Mouse (Mus musculus) liver, postnatal 0 days (tissue): ENCODE measurements around the gene Slco1c1. TPM values are rescaled to one million over a fixed set of nuclear protein-coding genes. Genes with fewer than 3 reads are reported as not detected.

Experiments used
- ATAC-seq: fragments of 200-750 bp; cut with Nextera tagmentation; 2 replicates; pipeline ENCODE4 v1.8.0; 2017; ENCODE audit warnings: mild to moderate bottlenecking, moderate library complexity
- DNase-seq: peaks from one replicate; pipeline ENCODE4 v3.0.0-alpha.2; 2016
- H3K27ac ChIP-seq: fragments of 300-500 bp; sonication (generic); 2 replicates; pipeline ENCODE4 v1.5.1; 2014; ENCODE audit warnings: antibody characterized with exemption, moderate library complexity, mild to moderate bottlenecking, low read depth
- H3K27me3 ChIP-seq: fragments of 300-500 bp; sonication (generic); 2 replicates; pipeline ENCODE4 v1.6.1; 2014; ENCODE audit warnings: low read length, control low read depth, mixed read lengths; ENCODE audit not compliant: insufficient read depth
- H3K36me3 ChIP-seq: fragments of 300-500 bp; sonication (generic); replicated peaks from 2 replicates; pipeline ENCODE4 v1.6.1; 2014; ENCODE audit warnings: mild to moderate bottlenecking, control low read depth, low read length, moderate library complexity, mixed read lengths; ENCODE audit not compliant: insufficient read depth
- H3K4me1 ChIP-seq: fragments of 300-500 bp; sonication (generic); 2 replicates; pipeline ENCODE4 v1.6.1; 2014; ENCODE audit warnings: antibody characterized with exemption, mild to moderate bottlenecking, control low read depth; ENCODE audit not compliant: insufficient read depth
- H3K4me2 ChIP-seq: fragments of 300-500 bp; sonication (generic); 2 replicates; pipeline ENCODE4 v1.6.1; 2014; ENCODE audit warnings: low read depth, mild to moderate bottlenecking, low read length, moderate library complexity, mixed read lengths
- H3K4me3 ChIP-seq: fragments of 300-500 bp; sonication (generic); 2 replicates; pipeline ENCODE4 v1.5.1; 2014; ENCODE audit warnings: low read depth, low read length
- H3K9ac ChIP-seq: fragments of 300-500 bp; sonication (generic); replicated peaks from 2 replicates; pipeline ENCODE4 v1.6.1; 2014; ENCODE audit warnings: mild to moderate bottlenecking, moderate library complexity
- H3K9me3 ChIP-seq: fragments of 300-500 bp; sonication (generic); 2 replicates; pipeline ENCODE4 v1.6.1; 2016; ENCODE audit warnings: mild to moderate bottlenecking, control low read depth, low read length, mixed read lengths
- CTCF ChIP-seq: sonication (generic); IDR thresholded peaks from 2 replicates; pipeline ENCODE4 v1.5.1; 2016; ENCODE audit warnings: antibody characterized with exemption, low read depth
- EP300 ChIP-seq: IDR thresholded peaks from 2 replicates; pipeline ENCODE4 v1.6.1; 2016; ENCODE audit warnings: antibody characterized with exemption, low read depth, mild to moderate bottlenecking
- WGBS: fragments of 180-500 bp; shearing (Covaris S2); extraction: QIAGEN DNeasy Blood & Tissue Kit; methylation state at CpG from one replicate; pipeline ENCODE4 v1.1.7; 2014; ENCODE audit not compliant: insufficient replicate concordance; 5-methylcytosine and 5-hydroxymethylcytosine counted together
- polyA plus RNA-seq: library from polyadenylated mRNA; unstranded; fragments of >200 nt; fragmentation: Nextera tagmentation; extraction: Ambion mirVana; gene quantifications from 2 replicates; pipeline ENCODE4 v1.2.1, GENCODE M21; 2015

Slco1c1 gene
- polyA plus RNA-seq, 1 experiment from 2014 or later, result not detected

GRCm38 (mm10) chr6:141541136-141541535, 17.0 kb downstream of the Slco1c1 start:
- TF ChIP-seq CTCF (no peak), EP300 (no peak)
- 70% methylated on average over 1 of the region's 1 CpGs for WGBS
- H3K9ac ChIP-seq, result no peak overlapping the region

GRCm38 (mm10) chr6:141543344-141543743, 19.2 kb downstream of the Slco1c1 start:
- Histone ChIP-seq H3K27ac (no peak overlapping the region), H3K4me2 (no peak overlapping the region), H3K36me3 (no peaks in the 10 kb centered on the region), H3K9ac (no peak overlapping the region), H3K9me3 (no peaks in the 10 kb centered on the region), H3K4me3 (no peak overlapping the region), H3K27me3 (no peaks in the 10 kb centered on the region), H3K4me1 (no peaks in the 10 kb centered on the region)
- TF ChIP-seq CTCF (no peak), EP300 (no peak)
- no peak for DNase-seq
- 70% methylated on average over 7 of the region's 7 CpGs for WGBS
- no peak for ATAC-seq

More at GRCm38 (mm10) chr6:141541136-141541535, 17.0 kb downstream of the Slco1c1 start:
- Histone ChIP-seq H3K36me3 (no peaks in the 10 kb centered on the region), H3K4me2 (no peak overlapping the region), H3K27ac (no peak overlapping the region), H3K9me3 (no peaks in the 10 kb centered on the region), H3K4me3 (no peak overlapping the region), H3K4me1 (no peaks in the 10 kb centered on the region), H3K27me3 (no peaks in the 10 kb centered on the region)
- DNase-seq (no peak), ATAC-seq (no peak)

- Histone ChIP-seq H3K9ac (no peak overlapping the region), H3K9me3 (no peaks in the 10 kb centered on the region), H3K36me3 (no peaks in the 10 kb centered on the region), H3K4me2 (no peak overlapping the region), H3K4me3 (no peak overlapping the region), H3K4me1 (no peaks in the 10 kb centered on the region), H3K27me3 (no peaks in the 10 kb centered on the region), H3K27ac (no peak overlapping the region)
- TF ChIP-seq EP300 (no peak), CTCF (no peak)
- ATAC-seq, result no peak
- 83% methylated on average over 1 of the region's 1 CpGs for WGBS
- no peak for DNase-seq
These were observed 34.0 kb downstream of the Slco1c1 start for GRCm38 (mm10) chr6:141558118-141558517.

GRCm38 (mm10) chr6:141567366-141567765, 43.2 kb downstream of the Slco1c1 start:
- H3K27me3 ChIP-seq, result no peaks in the 10 kb centered on the region
- H3K27ac ChIP-seq, result no peak overlapping the region
- H3K4me1 ChIP-seq, result no peaks in the 10 kb centered on the region
- TF ChIP-seq EP300 (no peak), CTCF (no peak)
- H3K36me3 ChIP-seq, result no peaks in the 10 kb centered on the region
- no peaks in the 10 kb centered on the region for H3K9me3 ChIP-seq
- no peak overlapping the region for H3K4me2 ChIP-seq
- ATAC-seq, result no peak
- DNase-seq, result no peak
- no peak overlapping the region for H3K4me3 ChIP-seq
- H3K9ac ChIP-seq, result no peak overlapping the region
- 58% methylated on average over 2 of the region's 2 CpGs for WGBS

GRCm38 (mm10) chr6:141567852-141568558, 43.8 kb downstream of the Slco1c1 start:
- TF ChIP-seq EP300 (no peak), CTCF (no peak)

GRCm38 (mm10) chr6:141568559-141568946, 44.4 kb downstream of the Slco1c1 start:
- no peak overlapping the region for H3K4me2 ChIP-seq
- WGBS, result 68% methylated on average over 3 of the region's 3 CpGs
- no peaks in the 10 kb centered on the region for H3K4me1 ChIP-seq
- ATAC-seq, result no peak
- DNase-seq, result no peak
- no peak overlapping the region for H3K4me3 ChIP-seq
- H3K9me3 ChIP-seq, result no peaks in the 10 kb centered on the region
- H3K36me3 ChIP-seq, result no peaks in the 10 kb centered on the region
- H3K27ac ChIP-seq, result no peak overlapping the region
- no peak overlapping the region for H3K9ac ChIP-seq
- TF ChIP-seq CTCF (no peak), EP300 (no peak)
- H3K27me3 ChIP-seq, result no peaks in the 10 kb centered on the region

More at GRCm38 (mm10) chr6:141567852-141568558, 43.8 kb downstream of the Slco1c1 start:
- DNase-seq (no peak), ATAC-seq (no peak)
- H3K4me3 ChIP-seq, result no peak overlapping the region
- no peak overlapping the region for H3K4me2 ChIP-seq
- 76% methylated on average over 10 of the region's 10 CpGs for WGBS
- no peaks in the 10 kb centered on the region for H3K27me3 ChIP-seq
- H3K9me3 ChIP-seq, result no peaks in the 10 kb centered on the region
- H3K9ac ChIP-seq, result no peak overlapping the region
- H3K36me3 ChIP-seq, result no peaks in the 10 kb centered on the region
- H3K27ac ChIP-seq, result no peak overlapping the region
- no peaks in the 10 kb centered on the region for H3K4me1 ChIP-seq
